Mouse (Mus musculus): Measurements from ENCODE around the gene Cd22.
"Not testable (repeated sequence)": the region's sequence is repeated elsewhere in the genome, so short reads cannot be mapped to it uniquely, and the experiment has no call there.

DNA sequence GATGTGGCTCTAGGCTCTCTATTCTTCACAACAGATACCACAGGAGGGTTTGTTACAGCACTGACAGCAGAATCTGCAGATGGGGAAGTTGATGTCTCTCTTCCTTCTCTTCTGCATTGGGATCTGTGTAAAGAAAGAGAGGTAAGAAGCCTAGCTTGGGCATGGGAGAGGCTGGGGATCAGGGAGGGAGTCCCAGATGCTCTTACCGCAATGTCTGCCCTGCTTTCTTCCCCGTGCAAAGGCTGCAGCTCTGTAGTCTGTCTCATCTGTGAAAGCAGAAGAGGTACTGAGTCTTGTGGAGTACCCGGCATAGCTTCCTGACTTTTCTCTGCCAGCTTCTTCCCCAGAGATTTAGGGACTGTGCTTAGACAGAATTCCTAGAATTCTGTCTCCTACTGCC lies 42.3 kb upstream of the Cd22 start:
- TF ChIP-seq CTCF (IDR thresholded peaks at IDR 0.05; ENCODE audit: control insufficient read depth, insufficient read depth, insufficient read length); USF1 (IDR thresholded peaks at IDR 0.05; ENCODE audit: low read depth); CEBPB (IDR thresholded peaks at IDR 0.05; ENCODE audit: low read depth); MYOD1 (IDR thresholded peaks at IDR 0.05; ENCODE audit: control insufficient read depth, insufficient read length, low read depth): not testable (repeated sequence)

Measured in C2C12 (cell line).